Mouse (Mus musculus) CH12.LX (cell line): ENCODE results near the gene Slc17a8. TPM values are rescaled to one million over a fixed set of nuclear protein-coding genes. Genes with fewer than 3 reads are reported as not detected.

Experiments
- DNase-seq: peaks from one replicate; pipeline ENCODE4 v3.0.0-alpha.2; 2013; ENCODE audit errors: extremely low read depth
- H3K27ac ChIP-seq: 2 replicates; pipeline ENCODE4 v1.5.1; 2012; ENCODE audit warnings: low read depth, mild to moderate bottlenecking, control low read depth, moderate library complexity; ENCODE audit not compliant: insufficient read depth
- H3K27me3 ChIP-seq: replicated peaks from 2 replicates; pipeline ENCODE3; 2012; ENCODE audit warnings: inconsistent platforms
- H3K36me3 ChIP-seq, 2 experiments: replicated peaks in 1 of 2; 2 replicates each; pipeline versions ENCODE3 to v1.6.1; 2012; ENCODE audit warnings: inconsistent platforms in 1 of 2, low read length in 1 of 2, mild to moderate bottlenecking in 1 of 2, mixed read lengths in 1 of 2, moderate library complexity in 1 of 2; ENCODE audit not compliant: control insufficient read depth in 1 of 2, insufficient read depth in 1 of 2
- H3K4me1 ChIP-seq, 2 experiments: 2 replicates each; pipeline ENCODE4 v1.6.1; 2012; ENCODE audit warnings: inconsistent platforms in 1 of 2, moderate library complexity in 1 of 2; ENCODE audit not compliant: insufficient read depth in 2 of 2, control insufficient read depth in 1 of 2
- H3K4me2 ChIP-seq: 2 replicates; pipeline ENCODE4 v1.6.1; 2012; ENCODE audit warnings: low read depth, mild to moderate bottlenecking, control low read depth; ENCODE audit not compliant: poor library complexity, insufficient read depth, severe bottlenecking
- H3K4me3 ChIP-seq, 3 experiments: fragments of 150-350 bp in 1 of 3; sonication (generic) in 1 of 3; replicated peaks in 1 of 3; 2 replicates each; pipeline versions ENCODE3 to v1.5.1; 2011 to 2012; ENCODE audit warnings: low read depth in 2 of 3, low read length in 2 of 3, mild to moderate bottlenecking in 2 of 3, moderate library complexity in 2 of 3, control low read depth in 1 of 3, improper control_type of control experiment in 1 of 3, inconsistent platforms in 1 of 3, mixed read lengths in 1 of 3; ENCODE audit not compliant: poor library complexity in 1 of 3
- H3K79me2 ChIP-seq: replicated peaks from 2 replicates; pipeline ENCODE4 v1.6.1; 2012; ENCODE audit warnings: mild to moderate bottlenecking, moderate library complexity; ENCODE audit not compliant: control insufficient read depth, poor library complexity, insufficient read depth, severe bottlenecking; ENCODE audit errors: extremely low read depth
- H3K9ac ChIP-seq: 2 replicates; pipeline ENCODE4 v1.6.1; 2012; ENCODE audit warnings: low read depth, mild to moderate bottlenecking, control low read depth, moderate library complexity; ENCODE audit not compliant: insufficient read depth
- H3K9me3 ChIP-seq: replicated peaks from 2 replicates; pipeline ENCODE3; 2012; ENCODE audit warnings: low read length, inconsistent platforms, mixed read lengths
- CHD1 ChIP-seq: IDR thresholded peaks from 2 replicates; pipeline ENCODE4 v1.6.1; 2012; ENCODE audit warnings: low read depth, low read length, improper control_type of control experiment, inconsistent platforms
- CHD2 ChIP-seq: IDR thresholded peaks from 2 replicates; pipeline ENCODE4 v1.6.1; 2011; ENCODE audit warnings: low read length, improper control_type of control experiment
- HCFC1 ChIP-seq: IDR thresholded peaks from 2 replicates; pipeline ENCODE4 v1.6.1; 2012; ENCODE audit warnings: low read depth, mild to moderate bottlenecking, inconsistent platforms, low read length, improper control_type of control experiment
- MAFK ChIP-seq: IDR thresholded peaks from 2 replicates; pipeline ENCODE4 v1.6.1; 2011; ENCODE audit warnings: low read length, improper control_type of control experiment; ENCODE audit not compliant: insufficient replicate concordance
- NELFE ChIP-seq: IDR thresholded peaks from 2 replicates; pipeline ENCODE4 v1.6.1; 2011; ENCODE audit warnings: low read depth, low read length, improper control_type of control experiment
- PAX5 ChIP-seq: IDR thresholded peaks from 2 replicates; pipeline ENCODE4 v1.6.1; 2012; ENCODE audit warnings: low read length, inconsistent platforms, mixed read lengths
- RAD21 ChIP-seq: IDR thresholded peaks from 2 replicates; pipeline ENCODE4 v1.6.1; 2011; ENCODE audit warnings: low read depth, mild to moderate bottlenecking, low read length, improper control_type of control experiment, moderate library complexity
- SMC3 ChIP-seq: IDR thresholded peaks from 2 replicates; pipeline ENCODE4 v1.6.1; 2011; ENCODE audit warnings: low read depth, low read length, improper control_type of control experiment
- TBP ChIP-seq: conservative IDR thresholded peaks from 2 replicates; pipeline ENCODE4 v1.6.1; 2011; ENCODE audit warnings: low read depth, low read length, improper control_type of control experiment
- ZC3H11A ChIP-seq: IDR thresholded peaks from 2 replicates; pipeline ENCODE4 v1.6.1; 2012; ENCODE audit warnings: low read depth, mild to moderate bottlenecking, inconsistent platforms, low read length, improper control_type of control experiment
- ZKSCAN1 ChIP-seq: IDR thresholded peaks from 2 replicates; pipeline ENCODE4 v1.6.1; 2012; ENCODE audit warnings: low read depth, inconsistent platforms, low read length, improper control_type of control experiment, borderline replicate concordance
- dilution Hi-C: fragments of 300-500 bp; cut with MboI; formaldehyde crosslinking; loops from 2 replicates; pipeline ENCODE4 v1.14.3; 2020; ENCODE audit warnings: low sequenced_read_pairs; ENCODE audit not compliant: extremely low pct_unique_long_range_greater_than_20kb, extremely low pct_ligation_motif_present
- in situ Hi-C: fragments of 300-500 bp; cut with MboI; formaldehyde crosslinking; loops from 3 replicates; pipeline ENCODE4 v1.14.3; 2019; ENCODE audit warnings: low sequenced_read_pairs, low pct_ligation_motif_present, low pct_unique_long_range_greater_than_20kb, mixed read lengths
- polyA plus RNA-seq: library from polyadenylated mRNA; unstranded; fragments of >175 nt; gene quantifications from 2 replicates; pipeline ENCODE4 v1.2.1, GENCODE M21; 2012; ENCODE audit warnings: low read depth; ENCODE audit not compliant: insufficient read length
- total RNA-seq, 2 experiments: library from RNA; depleted of rRNA; stranded (reverse); fragments of 300-350 nt in 1 of 2; fragments of >200 nt in 1 of 2; gene quantifications; 2 replicates each; pipeline ENCODE4 v1.2.3; 2012 to 2014

Gene Slc17a8
- total and polyA plus RNA-seq, 3 experiments = not detected

- H3K9me3 ChIP-seq = no peaks in the 10 kb centered on the region
- H3K27me3 ChIP-seq = no peaks in the 10 kb centered on the region
- no peak overlapping the region for H3K4me2 ChIP-seq
- no peaks in the 10 kb centered on the region for H3K79me2 ChIP-seq
- H3K36me3 ChIP-seq = no peaks in the 10 kb centered on the region
- no peak for DNase-seq
- TF ChIP-seq SMC3 (no peak), CHD1 (no peak), NELFE (no peak)
- TF ChIP-seq, all 38 proteins: peak for 0
- H3K4me3 ChIP-seq = no peak overlapping the region
- dilution Hi-C loops (no loop called here), in situ Hi-C loops (no loop called here)
- H3K9ac ChIP-seq = no peak overlapping the region
- no peak overlapping the region for H3K27ac ChIP-seq
- peaks cover 2 to 7% of the 10 kb centered on the region in 2 experiments; a peak in 2 of 4 replicates for H3K4me1 ChIP-seq
Observed at GRCm38 (mm10) chr10:89595514-89595913, 25.5 kb downstream of the Slc17a8 start.

DNA sequence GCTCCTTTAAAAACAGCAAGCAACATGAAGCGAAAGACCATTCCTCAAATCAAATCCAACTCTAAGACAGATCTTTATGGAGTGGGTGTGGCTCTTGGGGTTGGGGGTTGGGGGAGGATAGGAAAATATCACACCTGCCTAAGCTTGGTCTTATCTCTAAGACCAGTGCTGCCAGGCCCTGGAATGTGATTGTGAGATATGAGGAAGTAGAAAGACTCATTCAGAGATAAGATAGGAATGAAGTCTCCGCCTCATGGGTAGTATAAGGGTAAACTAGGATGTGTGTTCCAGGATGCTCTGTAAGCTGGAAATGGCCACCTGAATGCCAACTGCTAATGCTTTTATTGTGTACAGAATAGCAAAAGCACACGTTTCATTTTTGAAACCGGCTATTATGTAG lies 26.7 kb downstream of the Slc17a8 start:
- no peak overlapping the region for H3K4me3 ChIP-seq
- H3K4me1 ChIP-seq = peaks cover 0 to 7% of the 10 kb centered on the region in 2 experiments; a peak in 1 of 4 replicates
- no peaks in the 10 kb centered on the region for H3K9me3 ChIP-seq
- no peaks in the 10 kb centered on the region for H3K36me3 ChIP-seq
- TF ChIP-seq ZC3H11A = no peak
- TF ChIP-seq RAD21 = no peak
- TF ChIP-seq ZKSCAN1 = no peak
- TF ChIP-seq PAX5 = no peak
- no peak for TF ChIP-seq TBP
- no peak for TF ChIP-seq CHD1
- no peak for TF ChIP-seq CHD2
- TF ChIP-seq HCFC1 = no peak
- H3K9ac ChIP-seq = no peak overlapping the region
- DNase-seq = no peak
- H3K27me3 ChIP-seq = no peaks in the 10 kb centered on the region
- H3K79me2 ChIP-seq = no peaks in the 10 kb centered on the region
- dilution Hi-C loops (no loop called here), in situ Hi-C loops (no loop called here)
- H3K4me2 ChIP-seq = no peak overlapping the region
- no peak overlapping the region for H3K27ac ChIP-seq

GRCm38 (mm10) chr10:89592797-89593196 lies 28.3 kb downstream of the Slc17a8 start:
- Histone ChIP-seq H3K4me2 (no peak overlapping the region), H3K27me3 (no peaks in the 10 kb centered on the region), H3K9me3 (no peaks in the 10 kb centered on the region), H3K9ac (no peak overlapping the region), H3K36me3 (no peaks in the 10 kb centered on the region), H3K4me1 (peaks cover 0 to 7% of the 10 kb centered on the region in 2 experiments; a peak in 1 of 4 replicates), H3K4me3 (no peak overlapping the region), H3K27ac (no peak overlapping the region), H3K79me2 (no peaks in the 10 kb centered on the region)
- in situ Hi-C loops = no loop called here
- no peak for DNase-seq
- dilution Hi-C loops = no loop called here
- TF ChIP-seq RAD21 (no peak), CHD2 (no peak), MAFK (no peak)
